Comparison of ENCODE assay signal across 8 mouse cellular contexts in genomic region chr17:26560526-26561289, GRCm38 (mm10). TPM values are rescaled to one million over a fixed set of nuclear protein-coding genes. Genes with fewer than 3 reads are reported as not detected.
A peak's percentile ranks its signal among the peaks of the same experiment; 100 is the strongest.
DNase-seq lines count a peak whose midpoint lies in the region; TF ChIP-seq lines count a peak whose summit lies in the region.

No protein-coding gene starts in this region.

- H3K27me3 ChIP-seq in cerebellum, adult 2 months (ENCODE audit: control insufficient read depth, insufficient read depth, low read length) = no peaks in the 10 kb centered on the region

- peaks cover 3% of the 10 kb centered on the region for H3K4me1 ChIP-seq in cerebellum, adult 2 months (ENCODE audit: control insufficient read depth, insufficient read depth, low read length)

- TF ChIP-seq POLR2A in cerebellum, adult 2 months (IDR thresholded peaks at IDR 0.05; ENCODE audit: borderline replicate concordance, insufficient read depth, low read length) = no peak

- WGBS in cerebellum, adult 2 months = 15% methylated on average over 9 of the region's 9 CpGs

- peak overlapping the region; percentile 88 for H3K27ac ChIP-seq in cerebellum, adult 2 months (ENCODE audit: insufficient read depth, low read length)

- no peak for TF ChIP-seq CTCF in cerebellum, adult 2 months (IDR thresholded peaks at IDR 0.05; ENCODE audit: borderline replicate concordance, insufficient read depth, low read depth, low read length)

- H3K4me3 ChIP-seq in cerebellum, adult 2 months (replicated peaks; ENCODE audit: insufficient read depth, low read depth, low read length) = peak overlapping the region; percentile 89

- DNase-seq in cerebellum, adult 2 months = no peak
- no peak for DNase-seq in cerebellum, postnatal 36 days
- peak; percentile 49 for DNase-seq in 3134 (ENCODE audit: extremely low read depth, insufficient read length, low spot score)
- peak; percentile 37 for DNase-seq in c-Kit-positive CD71-positive TER-119-positive erythroid progenitor cells, embryonic 14.5 days (ENCODE audit: low spot score)
- DNase-seq in induced T-regulatory cell, adult 2 months (ENCODE audit: low read depth) = peak; percentile 88
- DNase-seq in naive thymus-derived CD4-positive, alpha-beta T cell, adult 2 months (ENCODE audit: low read depth) = peak; percentile 69
- DNase-seq in right cerebral cortex, postnatal 10 days (ENCODE audit: low spot score in 2 of 2) = no peak
- DNase-seq in layer of hippocampus, postnatal 10 days (ENCODE audit: low spot score in 2 of 2) = no peak

RNA-seq across cellular contexts. Expression of gene Ergic1, which starts 0.6 kb away (rescaled TPM):
- polyA plus RNA-seq in cerebellum, adult 2 months (2012; rRNA removed) = 137 and 148 TPM in 2 replicates
- 100 to 1,000 TPM; 128 to 155 TPM for total RNA-seq in layer of hippocampus, postnatal 10 days (2021)

RNA-seq across cellular contexts. Expression of gene Dusp1, which starts 1.2 kb away (rescaled TPM):
- 62.5 and 67.1 TPM in 2 replicates for polyA plus RNA-seq in cerebellum, adult 2 months (2012; rRNA removed)
- 10 to 100 TPM; 15.3 to 16.1 TPM for total RNA-seq in layer of hippocampus, postnatal 10 days (2021)

Comparison
In these comparisons a context has a peak if more than half of its experiments do, and no peak if none do; other contexts are left out.
1. DNase-seq: peak in 3134 (single experiment), c-Kit-positive CD71-positive TER-119-positive erythroid progenitor cells, embryonic 14.5 days (single experiment), induced T-regulatory cell, adult 2 months (single experiment) and naive thymus-derived CD4-positive, alpha-beta T cell, adult 2 months (single experiment); none in cerebellum, adult 2 months (0 of 2), cerebellum, postnatal 36 days (0 of 2), right cerebral cortex, postnatal 10 days (0 of 2) and layer of hippocampus, postnatal 10 days (0 of 2).